Mouse (Mus musculus) lung, embryonic 16.5 days (tissue): Measurements from ENCODE around the gene Mvb12b. TPM values are rescaled to one million over a fixed set of nuclear protein-coding genes. Genes with fewer than 3 reads are reported as not detected.
A peak's percentile ranks its signal among the peaks of the same experiment; 100 is the strongest.

Experiments used
- ATAC-seq: fragments of 200-750 bp; cut with Nextera tagmentation; 2 replicates; pipeline ENCODE4 v1.8.0; 2017; ENCODE audit warnings: low read depth, mild to moderate bottlenecking, moderate library complexity
- H3K27ac ChIP-seq: fragments of 300-500 bp; sonication (generic); 2 replicates; pipeline ENCODE4 v1.5.1; 2014; ENCODE audit warnings: mild to moderate bottlenecking, control low read depth, low read length
- H3K27me3 ChIP-seq: fragments of 300-500 bp; sonication (generic); 2 replicates; pipeline ENCODE4 v1.6.1; 2014; ENCODE audit warnings: low read depth, low read length, mixed read lengths; ENCODE audit not compliant: control insufficient read depth, insufficient read depth
- H3K36me3 ChIP-seq: fragments of 300-500 bp; sonication (generic); 2 replicates; pipeline ENCODE4 v1.6.1; 2014; ENCODE audit warnings: low read length; ENCODE audit not compliant: control insufficient read depth, insufficient read depth
- H3K4me1 ChIP-seq: fragments of 300-500 bp; sonication (generic); replicated peaks from 2 replicates; pipeline ENCODE4 v1.6.1; 2014; ENCODE audit warnings: low read length, mixed read lengths; ENCODE audit not compliant: control insufficient read depth, insufficient read depth
- H3K4me2 ChIP-seq: fragments of 300-500 bp; sonication (generic); 2 replicates; pipeline ENCODE4 v1.6.1; 2014; ENCODE audit warnings: low read depth, low read length, control low read depth
- H3K4me3 ChIP-seq: fragments of 300-500 bp; sonication (generic); 2 replicates; pipeline ENCODE4 v1.5.1; 2014; ENCODE audit warnings: mild to moderate bottlenecking, low read length, control low read depth
- H3K9ac ChIP-seq: fragments of 300-500 bp; sonication (generic); 2 replicates; pipeline ENCODE4 v1.6.1; 2014; ENCODE audit warnings: low read length, control low read depth
- H3K9me3 ChIP-seq: fragments of 300-500 bp; sonication (generic); 2 replicates; pipeline ENCODE4 v1.6.1; 2016; ENCODE audit warnings: low read length; ENCODE audit not compliant: control insufficient read depth
- WGBS: fragments of 180-500 bp; shearing (Covaris S2); extraction: QIAGEN DNeasy Blood & Tissue Kit; methylation state at CpG from one replicate; pipeline ENCODE4 v1.1.7; 2014; 5-methylcytosine and 5-hydroxymethylcytosine counted together
- polyA plus RNA-seq: library from polyadenylated mRNA; unstranded; fragments of >200 nt; fragmentation: Nextera tagmentation; extraction: Ambion mirVana; gene quantifications from 2 replicates; pipeline ENCODE4 v1.2.1, GENCODE M21; 2015

The Mvb12b gene
- polyA plus RNA-seq, 1 experiment from 2014 or later: 21.6 TPM

GRCm38 (mm10) chr2:33729701-33730100 is 158.0 kb downstream of the Mvb12b start:
- no peak for ATAC-seq
- no peaks in the 10 kb centered on the region for H3K9me3 ChIP-seq
- H3K27ac ChIP-seq: no peak overlapping the region
- H3K36me3 ChIP-seq: peaks cover 12% of the 10 kb centered on the region
- H3K4me3 ChIP-seq: no peak overlapping the region
- no peak overlapping the region for H3K4me2 ChIP-seq
- peaks cover 4% of the 10 kb centered on the region for H3K4me1 ChIP-seq
- 23% methylated on average over 5 of the region's 5 CpGs for WGBS
- H3K27me3 ChIP-seq: no peaks in the 10 kb centered on the region
- H3K9ac ChIP-seq: no peak overlapping the region

GRCm38 (mm10) chr2:33727199-33727598 is 160.5 kb downstream of the Mvb12b start:
- 51% methylated on average over 6 of the region's 6 CpGs for WGBS
- no peak; the same call in 1 of the 2 replicates for ATAC-seq
- no peaks in the 10 kb centered on the region for H3K9me3 ChIP-seq
- H3K27ac ChIP-seq: no peak overlapping the region
- peaks cover 8% of the 10 kb centered on the region; the same call in 1 of the 2 replicates for H3K36me3 ChIP-seq
- no peak overlapping the region for H3K9ac ChIP-seq
- H3K4me3 ChIP-seq: no peak overlapping the region
- no peaks in the 10 kb centered on the region for H3K27me3 ChIP-seq
- peaks cover 4% of the 10 kb centered on the region for H3K4me1 ChIP-seq
- no peak overlapping the region for H3K4me2 ChIP-seq

GRCm38 (mm10) chr2:33720380-33720898 is 167.3 kb downstream of the Mvb12b start:
- no peak overlapping the region for H3K27ac ChIP-seq
- H3K27me3 ChIP-seq: peaks cover 14% of the 10 kb centered on the region
- no peaks in the 10 kb centered on the region for H3K36me3 ChIP-seq
- no peak overlapping the region for H3K4me2 ChIP-seq
- peaks cover 7% of the 10 kb centered on the region for H3K4me1 ChIP-seq
- no peak overlapping the region for H3K9ac ChIP-seq
- WGBS: 32% methylated on average over 9 of the region's 9 CpGs
- H3K4me3 ChIP-seq: no peak overlapping the region
- peak; percentile 31; the same call in 1 of the 2 replicates for ATAC-seq
- H3K9me3 ChIP-seq: no peaks in the 10 kb centered on the region

DNA sequence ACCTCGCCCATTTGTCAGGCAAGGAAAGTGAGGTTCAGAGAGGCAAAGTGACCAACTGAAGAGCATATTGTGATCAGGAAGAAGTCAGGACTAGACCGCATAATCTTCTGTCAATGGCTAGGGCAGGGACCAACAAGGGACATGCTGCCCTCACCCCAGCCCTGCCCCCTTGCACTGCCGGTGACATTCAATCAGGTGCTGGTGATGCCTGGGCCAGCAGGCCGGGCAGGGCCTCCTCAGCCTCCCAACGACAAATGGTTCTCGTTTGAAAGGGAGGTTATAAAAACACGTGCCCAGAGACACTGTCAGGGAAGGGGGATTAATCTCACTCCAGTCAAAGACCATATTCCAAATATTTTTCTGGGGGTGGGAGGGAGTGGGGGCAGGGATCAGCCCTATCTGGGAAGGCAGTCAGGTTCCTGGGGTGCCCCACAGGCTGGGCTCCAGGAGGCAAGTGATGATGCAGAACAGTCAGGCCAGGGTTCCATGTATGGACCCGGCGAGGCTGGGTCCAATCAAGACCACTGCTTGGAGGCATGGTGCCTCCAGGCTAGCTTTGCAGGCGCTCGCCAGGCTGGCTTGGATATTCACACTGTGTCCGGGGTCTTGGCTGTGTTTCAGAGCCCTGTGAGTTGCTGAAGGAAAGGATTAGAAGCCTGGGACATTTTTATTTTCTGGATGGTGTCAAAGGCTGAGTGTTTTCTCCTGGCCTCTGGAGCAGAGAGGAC is 168.2 kb downstream of the Mvb12b start:
- H3K27me3 ChIP-seq: peaks cover 21% of the 10 kb centered on the region
- H3K9ac ChIP-seq: no peak overlapping the region
- no peaks in the 10 kb centered on the region for H3K9me3 ChIP-seq
- WGBS: 43% methylated on average over 12 of the region's 12 CpGs
- no peak overlapping the region for H3K4me3 ChIP-seq
- H3K36me3 ChIP-seq: no peaks in the 10 kb centered on the region
- H3K27ac ChIP-seq: no peak overlapping the region
- no peak overlapping the region for H3K4me2 ChIP-seq
- no peak for ATAC-seq
- peaks cover 7% of the 10 kb centered on the region for H3K4me1 ChIP-seq

- Histone ChIP-seq H3K4me3 (no peak overlapping the region), H3K27me3 (peaks cover 25% of the 10 kb centered on the region), H3K4me1 (peaks cover 7% of the 10 kb centered on the region), H3K36me3 (no peaks in the 10 kb centered on the region), H3K27ac (no peak overlapping the region), H3K9ac (no peak overlapping the region), H3K9me3 (no peaks in the 10 kb centered on the region), H3K4me2 (no peak overlapping the region)
- WGBS: 59% methylated on average over 6 of the region's 6 CpGs
- no peak for ATAC-seq
Observed at GRCm38 (mm10) chr2:33718561-33718960, 169.2 kb downstream of the Mvb12b start.

DNA sequence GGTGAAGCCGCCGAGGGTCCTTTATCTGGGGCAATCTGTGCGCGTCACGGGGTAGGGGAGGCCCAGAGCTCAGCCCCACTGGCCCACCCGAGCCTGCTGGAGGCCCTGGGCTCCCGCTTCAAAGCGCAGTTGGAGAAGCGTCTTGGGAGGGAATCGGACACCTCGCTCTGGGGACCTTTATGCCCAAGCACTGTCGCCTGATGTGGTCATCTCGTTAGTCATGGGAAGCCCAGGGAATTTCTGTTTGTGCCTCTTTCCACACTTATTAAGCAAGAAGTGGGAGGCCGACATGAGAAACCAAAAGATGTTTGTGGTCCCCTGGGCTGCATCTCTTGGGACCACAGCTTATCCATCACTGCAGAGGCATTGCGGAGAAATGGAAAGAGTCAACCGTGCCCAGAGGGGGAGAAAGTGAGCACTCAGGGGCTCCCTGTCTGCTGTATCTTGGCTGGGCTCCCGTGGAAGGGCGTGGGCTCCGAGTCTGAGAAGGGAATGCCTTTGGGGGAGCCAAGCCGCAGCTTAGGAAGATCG is 169.9 kb downstream of the Mvb12b start:
- Histone ChIP-seq H3K27me3 (peaks cover 28% of the 10 kb centered on the region), H3K4me1 (peaks cover 7% of the 10 kb centered on the region), H3K9ac (no peak overlapping the region), H3K4me3 (peak overlapping the region; percentile 24; the same call in 1 of the 2 replicates), H3K36me3 (no peaks in the 10 kb centered on the region), H3K27ac (no peak overlapping the region), H3K9me3 (no peaks in the 10 kb centered on the region), H3K4me2 (peak overlapping the region; percentile 45)
- ATAC-seq: no peak
- 6% methylated on average over 21 of the region's 21 CpGs for WGBS

DNA sequence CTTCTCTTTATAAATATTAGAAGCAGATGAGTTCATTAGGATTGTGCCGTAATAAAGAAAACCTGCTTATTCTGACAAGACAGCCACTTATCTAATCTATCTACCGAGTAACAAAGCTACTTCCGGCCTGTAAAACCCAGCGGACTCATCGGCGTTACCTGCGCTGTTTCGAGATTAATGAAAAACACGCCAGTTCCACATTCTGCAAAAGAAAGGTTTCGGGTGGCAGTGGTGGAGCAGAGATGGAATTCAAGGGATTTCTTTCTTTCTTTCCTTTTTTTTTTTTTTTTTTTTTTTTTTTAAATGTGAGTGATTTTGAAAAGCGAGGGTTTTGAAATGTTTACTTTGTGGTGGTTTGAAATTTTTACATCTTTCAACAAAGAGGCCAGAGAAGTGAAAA is 170.4 kb downstream of the Mvb12b start:
- peak overlapping the region; percentile 45 for H3K4me2 ChIP-seq
- H3K27ac ChIP-seq: no peak overlapping the region
- WGBS: 9% methylated on average over 11 of the region's 11 CpGs

DNA sequence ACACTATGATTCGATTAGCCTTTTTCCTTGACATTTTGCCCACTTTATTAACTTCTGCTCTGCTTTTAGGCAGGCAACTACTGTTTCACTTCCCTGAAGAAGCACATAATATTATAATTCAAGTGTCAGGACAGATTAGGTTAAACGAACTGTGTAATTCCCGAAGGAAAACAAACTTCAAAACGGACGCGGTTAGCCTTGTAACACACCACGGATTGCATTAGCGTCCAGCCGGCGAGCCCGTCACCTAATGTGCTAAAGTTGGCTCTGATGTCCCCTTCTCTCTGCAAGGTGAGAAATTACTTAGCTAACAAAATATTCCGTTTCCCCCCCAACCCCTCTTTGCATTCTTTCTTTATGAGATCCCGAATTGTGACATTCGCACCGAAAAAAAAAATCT is 170.9 kb downstream of the Mvb12b start:
- peaks cover 28% of the 10 kb centered on the region for H3K27me3 ChIP-seq

More for the DNA sequence above, 170.4 kb downstream of the Mvb12b start:
- ATAC-seq: no peak
- no peaks in the 10 kb centered on the region for H3K36me3 ChIP-seq
- H3K9ac ChIP-seq: no peak overlapping the region
- no peaks in the 10 kb centered on the region for H3K9me3 ChIP-seq
- peaks cover 7% of the 10 kb centered on the region for H3K4me1 ChIP-seq
- H3K27me3 ChIP-seq: peaks cover 28% of the 10 kb centered on the region
- H3K4me3 ChIP-seq: peak overlapping the region; percentile 11; the same call in 1 of the 2 replicates

DNA sequence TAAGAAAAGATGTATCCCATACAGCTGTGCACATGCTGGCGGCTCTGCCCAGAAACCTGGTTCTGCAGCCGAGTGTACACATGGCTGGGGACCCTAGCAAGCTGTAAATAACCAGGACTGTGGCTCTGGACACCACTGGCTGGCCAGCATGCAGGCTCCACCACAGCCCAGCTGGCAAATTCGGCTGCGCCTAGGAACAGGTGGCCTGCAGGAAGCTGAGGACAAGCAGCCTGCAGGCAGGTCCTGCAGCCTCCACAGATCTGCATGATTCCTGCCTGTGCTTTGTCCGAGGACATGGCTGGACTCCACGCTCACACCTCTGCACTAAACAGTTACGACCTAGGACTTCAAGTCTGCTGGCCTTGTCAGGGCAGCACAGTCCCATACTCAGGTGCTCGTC is 172.8 kb downstream of the Mvb12b start:
- H3K27me3 ChIP-seq: peaks cover 28% of the 10 kb centered on the region
- no peak overlapping the region for H3K27ac ChIP-seq
- no peaks in the 10 kb centered on the region for H3K9me3 ChIP-seq
- no peak overlapping the region for H3K4me2 ChIP-seq
- H3K4me1 ChIP-seq: 0 out of 2 replicates have a peak, but pooled peaks cover 3% of the 10 kb centered on the region
- no peaks in the 10 kb centered on the region for H3K36me3 ChIP-seq
- H3K4me3 ChIP-seq: no peak overlapping the region
- H3K9ac ChIP-seq: no peak overlapping the region
- WGBS: 51% methylated on average over 8 of the region's 8 CpGs
- ATAC-seq: no peak

More for the DNA sequence above, 170.9 kb downstream of the Mvb12b start:
- WGBS: 28% methylated on average over 15 of the region's 15 CpGs
- H3K9me3 ChIP-seq: no peaks in the 10 kb centered on the region
- peak overlapping the region; percentile 38; the same call in 1 of the 2 replicates for H3K4me2 ChIP-seq
- no peak overlapping the region for H3K27ac ChIP-seq
- no peaks in the 10 kb centered on the region for H3K36me3 ChIP-seq
- H3K9ac ChIP-seq: no peak overlapping the region
- peaks cover 7% of the 10 kb centered on the region for H3K4me1 ChIP-seq
- H3K4me3 ChIP-seq: no peak overlapping the region
- ATAC-seq: no peak
